Mouse (Mus musculus) natural killer cell, adult 2 months (primary cell): ENCODE data around the gene Shisa9.

Experiments used
- DNase-seq, 2 experiments: peaks; one replicate each; pipeline ENCODE4 v3.0.0; 2022; ENCODE audit warnings: low spot score in 2 of 2

Gene Shisa9

DNA sequence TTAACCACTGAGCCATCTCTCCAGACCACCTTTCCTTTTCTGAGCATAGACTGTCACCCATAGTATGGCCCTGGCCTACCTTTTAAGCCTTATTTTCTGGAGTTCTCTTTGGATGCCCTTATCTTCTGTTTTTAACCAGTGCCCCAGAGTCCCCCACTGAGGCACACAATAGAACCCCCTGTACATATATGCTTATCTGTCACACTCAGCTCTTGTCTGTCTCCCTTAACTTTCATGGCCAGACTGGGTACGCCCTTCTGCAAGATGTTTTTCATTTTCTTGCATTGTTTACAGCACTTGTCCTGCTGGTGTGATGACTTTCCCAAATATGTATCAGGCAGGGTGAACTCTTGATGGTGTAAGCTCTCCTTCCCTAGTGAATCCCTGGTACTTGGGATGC lies 68.1 kb downstream of the Shisa9 start:
- DNase-seq, result no peak

DNA sequence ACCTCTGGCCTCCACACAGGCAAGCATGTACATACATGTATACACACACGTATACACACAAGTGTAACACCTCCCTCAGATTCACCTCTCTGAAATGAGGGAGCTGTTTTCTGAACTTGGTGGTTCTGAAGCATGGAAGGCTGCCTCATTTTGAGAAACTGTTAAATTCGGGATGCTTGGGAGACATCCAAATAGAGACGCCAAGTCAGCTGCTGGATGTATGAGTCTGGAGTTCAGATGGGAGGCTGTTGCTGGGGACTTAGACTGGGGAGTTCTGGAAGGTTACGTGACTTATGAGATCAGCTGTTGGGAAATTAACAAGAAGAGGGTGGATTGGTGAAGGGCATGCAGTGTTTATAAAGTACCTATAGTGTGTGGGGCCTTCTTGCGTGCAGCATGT lies 88.7 kb downstream of the Shisa9 start:
- DNase-seq, result no peak

DNA sequence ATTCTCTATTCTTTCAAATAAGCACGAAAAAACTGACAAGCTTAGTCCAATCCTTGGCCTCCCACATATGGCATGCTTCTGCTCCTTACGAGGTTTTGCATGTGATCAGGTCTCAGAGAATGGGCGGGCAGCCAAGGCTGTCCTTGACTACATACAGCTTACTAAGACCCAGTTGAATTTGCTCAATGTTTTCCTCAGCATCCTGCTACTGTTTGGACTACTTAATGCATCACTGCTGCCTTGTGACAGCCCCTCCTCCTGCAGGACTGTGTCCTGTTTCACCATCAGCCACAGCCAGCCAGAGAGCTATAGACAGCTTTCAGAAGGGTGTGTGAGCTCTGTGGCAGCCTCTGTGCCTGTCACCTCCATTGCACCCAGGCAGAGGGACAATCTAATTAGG lies 92.4 kb downstream of the Shisa9 start:
- no peak for DNase-seq

DNA sequence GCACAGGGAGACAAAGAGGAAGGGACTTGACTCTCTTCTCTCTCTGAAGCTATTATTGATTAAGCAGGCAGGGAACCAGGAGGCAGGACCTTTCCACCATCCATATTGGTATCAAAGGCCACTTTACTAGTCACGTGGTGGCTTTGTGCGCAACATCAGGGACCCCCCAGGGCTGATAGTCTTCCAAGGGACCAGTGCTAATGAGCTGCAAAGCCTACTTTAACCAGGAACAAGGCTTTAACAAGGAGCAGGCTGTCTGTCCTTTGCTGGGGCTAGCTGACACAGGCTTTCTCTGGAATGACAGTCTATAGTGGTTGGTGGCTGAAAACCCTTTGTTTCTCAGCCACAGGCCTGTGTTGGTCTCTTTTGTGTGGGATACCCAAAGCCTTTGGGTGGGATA lies 92.8 kb downstream of the Shisa9 start:
- DNase-seq, result no peak

DNA sequence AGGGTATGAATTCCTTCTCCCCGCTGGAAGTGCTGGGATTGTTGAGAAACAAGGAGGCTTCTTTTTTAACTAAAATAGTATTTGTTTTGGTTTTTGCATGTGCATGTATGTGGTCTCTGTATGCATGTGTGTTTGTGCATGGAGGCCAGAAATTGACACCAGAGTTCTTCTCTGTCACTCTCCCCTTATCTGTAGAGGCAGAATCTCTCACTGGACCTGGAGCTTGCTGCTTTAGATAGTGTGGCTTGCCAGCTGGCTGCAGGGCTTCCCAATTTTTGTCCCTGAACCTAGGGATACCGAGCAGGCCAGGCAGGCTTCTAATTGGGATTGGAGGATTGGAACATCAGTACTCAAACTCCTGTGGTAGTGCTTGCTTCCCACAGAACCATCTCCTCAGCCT lies 99.2 kb downstream of the Shisa9 start:
- no peak for DNase-seq

DNA sequence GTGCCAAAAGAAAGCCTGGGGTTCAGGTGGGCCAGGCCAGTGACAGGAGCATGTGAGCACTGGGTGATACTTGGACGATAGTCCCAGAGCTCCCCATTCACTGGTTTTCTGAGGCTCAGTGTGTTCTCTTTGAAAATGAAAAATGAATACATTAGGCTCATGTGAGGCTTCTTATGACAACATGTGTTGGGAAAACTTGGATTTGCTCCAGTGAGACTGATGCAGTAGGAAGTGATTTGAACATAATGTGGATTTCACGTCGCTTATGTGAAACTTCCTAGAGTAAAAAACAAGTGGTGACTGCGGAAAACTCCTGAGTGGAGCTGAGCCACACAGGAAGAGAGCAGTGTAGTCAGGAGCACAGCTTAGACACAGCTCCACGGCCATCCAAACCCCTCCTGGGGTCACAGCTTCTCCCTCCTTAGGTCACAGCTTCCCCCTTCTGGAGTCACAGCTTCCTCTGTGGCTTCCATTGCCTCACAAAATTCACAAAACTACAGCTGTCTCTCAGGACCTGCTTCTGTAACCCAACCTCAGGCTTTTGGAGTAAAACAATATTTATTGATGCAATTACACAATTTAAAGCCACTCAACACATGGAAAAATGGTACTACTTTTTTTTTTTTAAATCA lies 106.8 kb downstream of the Shisa9 start:
- DNase-seq, result no peak

DNA sequence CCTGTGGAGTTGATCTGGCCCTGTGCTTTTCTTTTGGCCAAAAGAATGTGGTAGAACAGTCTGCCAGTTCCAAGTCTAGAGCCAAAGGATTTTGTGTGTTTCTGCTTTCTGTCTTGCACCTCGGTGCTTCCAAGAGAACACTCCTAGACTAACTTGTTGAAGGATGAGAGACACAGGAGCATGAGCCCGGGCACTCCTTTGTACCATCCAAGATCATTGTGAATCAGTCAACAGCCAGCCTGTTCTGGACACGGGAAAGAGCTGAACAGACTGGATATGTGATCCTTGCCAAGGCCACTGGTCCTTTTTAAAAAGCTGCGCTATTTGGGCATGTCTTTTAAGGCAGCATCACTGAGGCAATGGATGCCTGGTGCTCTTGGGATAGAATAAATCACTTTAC lies 109.3 kb downstream of the Shisa9 start:
- no peak for DNase-seq

DNA sequence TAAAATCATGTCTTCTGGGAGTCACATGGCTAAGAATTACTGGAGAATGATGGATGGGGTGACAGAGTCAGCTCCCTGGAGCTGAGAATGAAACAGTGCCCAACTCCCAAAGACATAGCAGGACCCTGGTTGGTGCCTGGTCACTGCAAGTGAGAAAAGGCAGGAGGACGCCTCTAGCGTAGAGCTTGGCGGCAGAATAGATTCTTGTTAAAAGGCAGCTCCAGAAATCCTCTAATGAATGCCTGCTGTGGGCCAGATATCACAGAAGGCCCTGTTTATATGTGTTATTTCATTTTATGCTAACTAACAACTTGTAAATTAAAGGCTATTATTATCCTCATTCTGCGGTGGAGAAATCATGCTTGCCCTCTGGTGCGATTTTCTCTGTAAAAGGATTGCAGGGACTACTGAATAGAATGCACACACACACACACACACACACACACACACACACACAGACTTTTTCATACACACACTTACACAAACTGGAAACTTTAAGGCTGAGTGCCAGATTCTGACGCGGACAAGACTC lies 110.9 kb downstream of the Shisa9 start:
- DNase-seq, result no peak

DNA sequence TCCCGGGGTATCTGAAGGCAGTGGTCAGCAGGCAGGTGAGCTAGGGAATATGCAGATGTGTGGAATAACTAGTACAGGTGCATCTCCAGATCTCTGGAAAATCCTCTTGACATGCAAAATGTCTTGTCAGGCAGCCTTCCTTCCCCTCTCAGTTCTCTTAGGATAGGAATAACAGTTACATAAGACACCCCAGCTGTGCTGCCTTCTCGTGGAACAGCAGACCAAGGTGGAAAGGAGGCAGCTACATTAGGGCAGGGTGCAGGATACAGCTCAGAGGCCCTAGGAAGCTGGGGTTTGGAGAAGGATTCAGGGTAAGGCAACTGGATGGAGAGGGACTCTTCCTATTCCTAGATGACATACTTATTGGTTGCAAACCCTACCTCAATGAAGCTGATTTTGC lies 111.5 kb downstream of the Shisa9 start:
- no peak for DNase-seq

DNA sequence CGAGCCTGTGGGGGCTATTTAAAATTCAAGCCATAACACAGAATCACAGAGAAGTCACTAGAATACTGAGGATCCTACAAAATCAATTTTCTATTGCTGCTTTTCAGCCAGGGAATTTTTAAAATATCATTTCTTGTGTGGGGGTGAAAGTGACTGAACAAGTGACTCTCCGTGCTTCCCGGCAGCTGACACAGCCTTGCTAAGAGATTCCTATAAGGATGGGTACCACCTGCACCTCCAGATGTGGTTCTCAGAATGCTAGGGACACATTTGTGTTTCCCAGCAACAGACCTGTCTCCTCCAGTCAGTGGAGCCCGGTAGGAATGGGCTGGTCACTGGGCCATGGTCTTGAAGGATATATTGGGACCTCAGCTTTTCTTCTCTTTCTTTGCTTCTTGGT lies 124.5 kb downstream of the Shisa9 start:
- no peak for DNase-seq

DNA sequence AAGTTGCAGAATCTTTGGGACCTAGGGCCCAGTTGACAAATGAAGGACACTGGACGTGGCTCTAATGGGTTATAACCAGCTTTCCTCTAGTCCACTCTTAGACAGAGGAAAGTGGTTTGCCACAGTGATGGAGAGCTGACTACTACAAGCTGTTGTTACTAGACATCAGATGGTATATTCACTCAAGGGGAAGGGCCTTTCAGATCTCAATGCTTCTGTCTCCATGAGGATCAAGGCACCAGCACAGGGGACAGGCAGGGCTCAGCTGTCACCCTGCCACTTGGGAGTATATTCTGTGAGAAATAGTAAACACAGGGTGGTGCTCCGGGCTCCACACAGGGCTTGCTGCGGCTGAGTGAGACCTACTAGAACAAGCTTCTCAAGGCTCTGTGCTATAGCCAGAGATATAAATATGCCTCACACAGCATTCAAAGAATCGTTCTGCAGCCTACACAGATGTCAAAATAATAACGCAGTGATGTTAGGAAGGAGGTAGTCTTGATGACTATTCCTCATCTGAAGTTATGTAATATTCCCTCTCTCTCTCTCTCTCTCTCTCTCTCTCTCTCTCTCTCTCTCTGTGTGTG lies 127.0 kb downstream of the Shisa9 start:
- DNase-seq, result no peak

DNA sequence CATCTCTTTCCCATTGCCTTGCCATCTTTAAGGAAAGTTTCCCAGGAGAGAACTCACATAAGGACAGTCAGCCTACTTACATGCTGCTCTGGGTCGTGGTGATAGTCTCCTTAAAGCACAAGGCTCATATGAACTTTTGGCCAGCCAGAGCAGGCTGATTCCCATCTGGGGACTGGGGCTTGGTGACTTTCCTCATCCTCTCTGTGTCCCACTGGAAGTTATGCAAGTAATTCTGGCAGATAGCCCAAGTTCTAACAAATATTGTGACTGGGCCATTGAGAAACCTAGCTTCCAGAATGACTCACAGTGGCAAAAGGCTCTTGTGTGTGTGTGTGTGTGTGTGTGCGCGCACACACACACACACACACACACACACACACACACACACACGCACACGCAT lies 130.5 kb downstream of the Shisa9 start:
- no peak for DNase-seq

DNA sequence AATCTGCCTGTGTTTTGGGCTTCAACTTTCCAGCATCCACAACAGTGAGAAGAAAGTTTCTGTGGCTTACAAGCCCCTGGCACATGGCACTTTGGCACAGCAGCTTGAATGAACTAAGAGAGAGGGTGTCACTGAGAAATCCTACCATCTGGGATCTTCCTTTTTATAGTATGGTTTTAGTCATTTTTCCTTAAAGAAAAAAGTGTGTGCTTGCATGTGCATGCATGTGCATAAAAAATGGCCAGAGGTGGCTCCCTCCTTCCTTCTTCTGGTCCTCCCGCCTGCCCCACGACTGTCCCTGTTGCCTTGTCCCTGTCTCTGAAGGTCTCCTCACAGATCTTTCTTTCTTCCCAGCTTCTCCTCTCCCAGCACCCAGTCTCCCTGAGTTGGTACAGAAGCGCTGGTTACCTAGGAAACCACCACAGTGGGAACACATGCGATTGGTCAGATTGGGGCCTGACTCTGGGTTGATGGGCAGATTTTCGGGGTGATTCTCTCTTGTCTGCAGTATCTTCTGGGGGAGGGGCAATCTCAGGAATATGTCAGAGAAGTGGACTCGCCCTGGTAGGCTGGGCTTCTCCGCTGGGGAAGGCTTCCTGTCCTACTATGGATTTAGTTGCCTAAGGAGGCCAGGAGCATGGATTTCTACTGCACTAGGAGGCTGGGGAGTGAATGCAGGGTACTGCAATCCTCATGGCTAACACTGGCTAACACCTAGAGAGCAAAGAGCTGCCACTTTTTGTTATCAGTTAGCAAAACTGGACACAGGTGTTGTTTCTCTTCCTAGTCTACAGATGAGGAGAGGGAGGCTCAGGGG lies 131.3 kb downstream of the Shisa9 start:
- no peak for DNase-seq

DNA sequence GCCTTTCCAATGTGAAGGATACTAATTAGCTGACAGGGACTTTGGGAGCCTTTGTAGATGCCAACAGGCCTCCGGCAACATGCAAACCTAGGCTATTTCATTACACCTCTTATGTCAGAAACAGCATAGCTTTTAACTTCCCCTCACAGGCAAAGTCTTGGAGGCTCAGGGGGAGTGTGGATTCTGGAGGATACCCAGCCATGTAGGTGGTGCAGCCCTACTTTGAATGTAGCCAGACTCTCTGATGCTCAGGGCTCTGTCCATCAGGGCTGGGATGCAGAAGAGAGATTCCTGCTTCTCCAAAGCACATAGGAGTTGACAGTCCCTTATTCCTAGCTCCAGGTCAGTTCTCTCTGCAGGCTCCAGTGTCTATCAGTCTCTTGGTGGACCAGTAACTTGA lies 133.0 kb downstream of the Shisa9 start:
- no peak for DNase-seq

DNA sequence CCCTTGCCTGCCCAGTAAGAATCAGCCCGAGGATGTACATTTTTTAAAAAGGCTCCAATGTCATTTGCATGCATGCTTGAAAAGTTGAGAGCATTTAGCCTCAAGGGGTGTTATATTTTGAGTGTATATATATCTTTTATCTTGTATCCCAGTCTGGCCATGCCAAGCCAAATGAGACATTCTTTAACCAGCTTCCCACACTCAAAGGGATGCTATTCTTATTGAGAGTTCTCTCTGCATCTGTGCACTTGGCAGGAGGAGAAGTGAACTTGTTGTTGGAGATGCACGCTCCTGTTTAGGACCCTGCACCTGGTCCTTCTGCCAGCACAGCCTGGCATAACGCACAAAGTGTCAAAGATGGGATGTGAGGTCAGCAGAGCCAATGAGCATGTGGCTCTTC lies 135.6 kb downstream of the Shisa9 start:
- DNase-seq, result no peak

DNA sequence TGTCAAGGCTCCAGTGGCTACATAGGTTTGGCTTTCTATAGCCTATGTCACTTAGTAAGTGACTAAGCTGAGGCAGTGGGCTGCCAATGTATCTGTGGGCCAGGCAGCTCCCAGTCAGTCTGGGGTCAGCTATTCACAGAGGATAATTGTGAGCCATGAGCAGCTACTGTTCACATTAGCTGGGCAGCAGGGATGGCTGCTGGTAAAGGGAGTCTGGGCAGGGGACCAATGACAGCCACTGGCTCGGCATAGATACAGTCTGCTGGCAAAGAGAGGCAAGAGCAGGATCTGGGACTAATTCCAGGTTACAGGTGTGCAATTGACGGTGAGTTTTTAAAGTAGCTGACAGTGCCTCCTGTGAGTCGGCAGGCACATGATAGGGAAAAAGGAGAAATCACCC lies 145.9 kb downstream of the Shisa9 start:
- DNase-seq, result no peak

DNA sequence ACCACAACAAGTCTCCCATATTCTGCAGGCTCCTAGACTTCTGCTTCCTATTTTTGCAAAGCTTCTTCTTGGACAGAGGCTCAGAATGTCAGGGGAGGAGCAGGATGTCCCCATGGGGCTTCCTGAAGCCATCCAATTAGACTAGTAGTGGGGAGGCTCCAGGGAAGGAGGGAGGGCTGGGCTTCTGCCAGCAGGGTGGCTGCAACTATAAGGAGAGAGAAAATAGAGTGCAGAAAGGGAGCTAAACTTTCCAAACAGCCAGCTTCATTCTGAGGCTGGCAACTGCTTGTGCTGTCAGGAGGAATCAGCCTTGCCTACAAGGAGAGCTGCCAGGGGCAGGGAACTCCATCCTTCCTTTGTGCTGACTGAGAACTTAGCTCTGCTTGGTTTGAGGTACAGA lies 162.8 kb downstream of the Shisa9 start:
- no peak for DNase-seq

DNA sequence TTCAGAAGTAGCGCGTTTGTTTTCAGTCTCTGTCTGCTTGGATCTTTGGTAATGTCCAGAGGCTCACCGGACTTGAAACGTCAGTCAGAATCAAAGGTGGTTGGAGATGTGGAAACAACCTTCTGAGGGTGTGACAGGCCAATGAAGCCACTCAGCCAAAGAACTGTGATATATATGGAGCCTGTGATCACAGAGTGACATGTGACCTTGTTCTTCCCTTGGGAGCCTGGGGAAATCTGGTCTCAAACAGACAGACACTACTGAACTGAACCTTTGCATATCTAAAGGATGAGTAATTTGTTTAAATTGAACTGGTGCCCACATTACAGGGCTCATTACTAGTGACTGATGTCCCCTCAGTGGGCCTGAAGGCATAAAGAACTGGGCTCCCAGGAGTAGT lies 168.1 kb downstream of the Shisa9 start:
- no peak for DNase-seq

DNA sequence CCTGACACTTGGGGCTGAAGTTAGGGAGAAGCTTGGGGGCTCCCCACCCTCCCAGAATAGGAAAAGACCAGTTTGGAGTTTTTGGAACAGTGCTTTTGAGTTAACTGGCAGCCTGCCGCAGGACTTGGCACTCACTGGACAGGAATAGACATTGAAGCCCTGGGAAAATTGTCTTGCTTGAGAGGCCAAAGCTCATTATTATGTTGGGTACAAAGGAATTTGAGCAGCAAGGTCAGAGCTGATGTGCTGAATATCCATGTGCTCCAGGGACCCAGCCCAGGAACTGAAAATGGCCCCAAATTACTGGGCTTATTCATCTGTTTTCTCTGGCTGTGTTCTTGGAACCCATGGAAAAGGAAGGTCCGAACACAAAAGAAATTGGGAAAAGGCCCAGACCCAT lies 170.6 kb downstream of the Shisa9 start:
- no peak for DNase-seq

DNA sequence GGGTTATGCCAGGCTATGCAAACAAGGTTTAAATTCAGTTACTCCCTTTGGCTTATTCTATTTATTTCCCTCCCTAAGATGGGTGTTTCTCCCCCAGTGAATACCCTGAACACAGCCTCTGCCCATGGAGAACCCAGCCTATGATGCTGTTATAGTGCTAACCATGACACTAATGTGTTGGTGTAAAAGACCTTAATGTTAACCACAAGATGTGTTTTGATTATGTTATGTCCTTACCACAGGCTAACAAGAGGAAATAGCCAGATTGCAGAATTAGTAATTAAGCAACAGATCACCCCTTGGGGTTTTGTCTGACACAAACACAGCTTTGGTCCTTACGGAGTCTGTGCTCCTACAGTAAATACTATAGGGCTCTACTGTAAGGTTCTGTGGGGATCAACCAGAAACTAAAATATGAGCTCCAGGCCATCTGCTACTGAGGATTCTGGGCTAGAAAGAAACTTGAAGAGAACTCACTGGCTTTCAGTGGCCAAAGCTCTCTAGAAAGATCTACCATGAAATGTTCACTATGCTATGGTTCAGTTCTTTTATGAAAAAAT lies 189.6 kb downstream of the Shisa9 start:
- no peak for DNase-seq

DNA sequence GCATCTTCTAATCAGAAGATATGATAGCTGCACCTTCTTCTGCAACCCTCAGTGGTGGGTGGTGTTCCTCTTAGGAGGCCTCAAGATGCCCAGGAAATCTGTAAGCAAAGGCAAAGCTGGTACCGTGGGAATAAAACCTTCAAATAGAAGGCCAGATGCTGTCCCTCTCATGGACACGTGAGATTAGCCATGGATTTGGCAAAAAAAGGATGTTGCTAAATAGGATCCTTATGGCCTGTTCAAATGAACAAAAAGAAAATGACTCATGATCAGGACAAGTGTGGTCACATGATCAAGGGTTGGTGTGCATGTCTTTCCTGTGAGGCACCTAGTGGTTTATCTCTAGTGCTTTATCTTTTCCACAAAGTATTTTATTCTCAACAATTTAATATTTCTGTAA lies 194.1 kb downstream of the Shisa9 start:
- DNase-seq, result no peak

DNA sequence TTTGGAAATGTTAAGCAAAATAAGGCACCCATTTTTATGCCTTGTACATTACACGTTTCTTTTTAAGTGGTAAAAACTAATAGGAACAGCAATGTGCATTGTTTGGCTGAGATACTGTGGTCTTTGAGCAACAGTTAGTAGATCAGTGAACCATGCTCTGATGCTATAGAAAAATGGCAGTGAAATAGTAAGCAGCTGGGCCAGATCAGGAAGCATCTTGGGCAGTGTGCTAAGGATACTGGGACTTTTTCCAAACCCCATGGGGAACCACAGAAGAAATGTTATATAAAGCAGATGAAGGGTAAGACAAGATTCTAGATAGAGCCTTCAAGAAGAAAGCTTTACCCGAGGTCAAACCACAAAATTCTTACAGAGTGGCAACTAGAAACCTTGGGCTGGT lies 205.8 kb downstream of the Shisa9 start:
- no peak for DNase-seq

DNA sequence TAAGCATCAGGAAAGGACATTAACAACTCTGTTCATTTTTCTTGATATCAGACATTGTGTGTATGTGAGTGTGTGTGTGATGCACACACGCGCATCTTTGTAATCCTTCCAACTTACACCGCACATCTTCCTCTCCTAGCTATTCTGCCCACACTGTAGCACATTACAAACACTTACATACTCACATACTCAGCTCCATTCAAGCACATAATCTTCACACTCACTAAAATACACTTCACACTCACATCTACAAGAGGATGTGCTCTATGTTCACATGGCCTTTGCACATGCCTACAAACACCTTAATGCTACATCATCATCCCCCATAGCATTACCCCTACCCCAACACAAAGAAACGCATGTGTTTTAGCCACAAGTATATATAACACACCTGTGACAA lies 212.9 kb downstream of the Shisa9 start:
- DNase-seq, result no peak
